Mouse (Mus musculus) hindbrain, embryonic 13.5 days (tissue): ENCODE data around the gene C2cd3. TPM values are rescaled to one million over a fixed set of nuclear protein-coding genes. Genes with fewer than 3 reads are reported as not detected.

ENCODE experiments used
- ATAC-seq: fragments of 200-750 bp; cut with Nextera tagmentation; 2 replicates; pipeline ENCODE4 v1.8.0; 2017; ENCODE audit warnings: moderate TSS enrichment; ENCODE audit not compliant: low FRiP score
- H3K27ac ChIP-seq: fragments of 300-500 bp; sonication (generic); 2 replicates; pipeline ENCODE4 v1.5.1; 2015; ENCODE audit warnings: inconsistent platforms, mild to moderate bottlenecking, moderate library complexity
- H3K27me3 ChIP-seq: fragments of 300-500 bp; sonication (generic); 2 replicates; pipeline ENCODE4 v1.6.1; 2015; ENCODE audit warnings: mild to moderate bottlenecking, inconsistent platforms
- H3K36me3 ChIP-seq: fragments of 300-500 bp; sonication (generic); 2 replicates; pipeline ENCODE4 v1.6.1; 2015; ENCODE audit warnings: mild to moderate bottlenecking, inconsistent platforms
- H3K4me1 ChIP-seq: fragments of 300-500 bp; sonication (generic); replicated peaks from 2 replicates; pipeline ENCODE4 v1.6.1; 2015; ENCODE audit warnings: inconsistent platforms
- H3K4me2 ChIP-seq: fragments of 300-500 bp; sonication (generic); 2 replicates; pipeline ENCODE4 v1.6.1; 2015; ENCODE audit warnings: inconsistent platforms, mild to moderate bottlenecking, moderate library complexity
- H3K4me3 ChIP-seq: fragments of 300-500 bp; sonication (generic); 2 replicates; pipeline ENCODE4 v1.5.1; 2015; ENCODE audit warnings: mild to moderate bottlenecking, inconsistent platforms
- H3K9ac ChIP-seq: fragments of 300-500 bp; sonication (generic); 2 replicates; pipeline ENCODE4 v1.6.1; 2015; ENCODE audit warnings: mild to moderate bottlenecking, inconsistent platforms
- H3K9me3 ChIP-seq: fragments of 300-500 bp; sonication (generic); 2 replicates; pipeline ENCODE4 v1.6.1; 2016; ENCODE audit warnings: inconsistent platforms
- WGBS: fragments of 180-500 bp; shearing (Covaris S2); methylation state at CpG from one replicate; pipeline ENCODE4 v1.1.7; 2015; 5-methylcytosine and 5-hydroxymethylcytosine counted together
- polyA plus RNA-seq: library from polyadenylated mRNA; unstranded; fragments of >200 nt; fragmentation: Nextera tagmentation; extraction: Ambion mirVana; gene quantifications from 2 replicates; pipeline ENCODE4 v1.2.1, GENCODE M21; 2015

Gene C2cd3
- polyA plus RNA-seq, 1 experiment from 2014 or later, result 19.6 TPM

- Histone ChIP-seq H3K36me3 (peaks cover 19% of the 10 kb centered on the region), H3K27ac (peak overlapping the region; percentile 85), H3K4me2 (peak overlapping the region; percentile 58), H3K9ac (peak overlapping the region; percentile 73), H3K4me3 (peak overlapping the region; percentile 80), H3K27me3 (no peaks in the 10 kb centered on the region), H3K9me3 (no peaks in the 10 kb centered on the region), H3K4me1 (peaks cover 35% of the 10 kb centered on the region)
- 8% methylated on average over 17 of the region's 17 CpGs for WGBS
- ATAC-seq, result no peak
Measured at GRCm38 (mm10) chr7:100372452-100372980, 483 bp downstream of the C2cd3 start.

GRCm38 (mm10) chr7:100378257-100378656 lies 6.2 kb downstream of the C2cd3 start:
- Histone ChIP-seq H3K4me3 (no peak overlapping the region), H3K4me2 (no peak overlapping the region), H3K27me3 (no peaks in the 10 kb centered on the region), H3K36me3 (peaks cover 61% of the 10 kb centered on the region), H3K27ac (no peak overlapping the region), H3K4me1 (peaks cover 3% of the 10 kb centered on the region), H3K9ac (no peak overlapping the region), H3K9me3 (no peaks in the 10 kb centered on the region)
- no peak for ATAC-seq
- WGBS, result 86% methylated on average over 2 of the region's 2 CpGs

- Histone ChIP-seq H3K27me3 (no peaks in the 10 kb centered on the region), H3K4me1 (no peaks in the 10 kb centered on the region), H3K4me3 (no peak overlapping the region), H3K4me2 (no peak overlapping the region), H3K9me3 (no peaks in the 10 kb centered on the region), H3K36me3 (peaks cover 54% of the 10 kb centered on the region), H3K27ac (no peak overlapping the region), H3K9ac (no peak overlapping the region)
- ATAC-seq, result no peak
Measured at GRCm38 (mm10) chr7:100381161-100381560, 9.1 kb downstream of the C2cd3 start.

- WGBS, result 91% methylated on average over 2 of the region's 2 CpGs
- no peak for ATAC-seq
- Histone ChIP-seq H3K36me3 (peaks cover 47% of the 10 kb centered on the region), H3K4me1 (no peaks in the 10 kb centered on the region), H3K27me3 (no peaks in the 10 kb centered on the region), H3K9ac (no peak overlapping the region), H3K4me3 (no peak overlapping the region), H3K4me2 (no peak overlapping the region), H3K27ac (no peak overlapping the region), H3K9me3 (no peaks in the 10 kb centered on the region)
Measured at GRCm38 (mm10) chr7:100383207-100383606, 11.2 kb downstream of the C2cd3 start.

- Histone ChIP-seq H3K4me3 (no peak overlapping the region), H3K27ac (no peak overlapping the region), H3K9me3 (no peaks in the 10 kb centered on the region), H3K4me2 (no peak overlapping the region), H3K4me1 (no peaks in the 10 kb centered on the region), H3K36me3 (peaks cover 55% of the 10 kb centered on the region), H3K9ac (no peak overlapping the region), H3K27me3 (no peaks in the 10 kb centered on the region)
- ATAC-seq, result no peak
- WGBS, result 98% methylated on average over 2 of the region's 2 CpGs
Measured at GRCm38 (mm10) chr7:100388174-100388573, 16.1 kb downstream of the C2cd3 start.

- Histone ChIP-seq H3K27ac (no peak overlapping the region), H3K9ac (no peak overlapping the region), H3K4me2 (no peak overlapping the region), H3K36me3 (peaks cover 65% of the 10 kb centered on the region), H3K4me3 (no peak overlapping the region), H3K9me3 (no peaks in the 10 kb centered on the region), H3K27me3 (no peaks in the 10 kb centered on the region), H3K4me1 (no peaks in the 10 kb centered on the region)
- ATAC-seq, result no peak
- WGBS, result 89% methylated on average over 8 of the region's 8 CpGs
Measured at GRCm38 (mm10) chr7:100390166-100390565, 18.1 kb downstream of the C2cd3 start.

GRCm38 (mm10) chr7:100392265-100392664 lies 20.2 kb downstream of the C2cd3 start:
- no peaks in the 10 kb centered on the region for H3K4me1 ChIP-seq
- no peak overlapping the region for H3K4me3 ChIP-seq
- 90% methylated on average over 2 of the region's 2 CpGs for whole genome bisulfite sequencing
- no peak overlapping the region for H3K4me2 ChIP-seq
- no peak for ATAC-seq
- no peaks in the 10 kb centered on the region for H3K27me3 ChIP-seq
- H3K27ac ChIP-seq, result no peak overlapping the region
- H3K9me3 ChIP-seq, result no peaks in the 10 kb centered on the region
- H3K9ac ChIP-seq, result no peak overlapping the region
- H3K36me3 ChIP-seq, result peaks cover 85% of the 10 kb centered on the region

- peaks cover 67% of the 10 kb centered on the region for H3K36me3 ChIP-seq
- ATAC-seq, result no peak
Measured at GRCm38 (mm10) chr7:100399231-100399913, 27.3 kb downstream of the C2cd3 start.

GRCm38 (mm10) chr7:100400899-100401539 lies 29.0 kb downstream of the C2cd3 start:
- no peak overlapping the region for H3K4me3 ChIP-seq
- no peak overlapping the region for H3K27ac ChIP-seq
- H3K4me2 ChIP-seq, result no peak overlapping the region
- H3K9ac ChIP-seq, result no peak overlapping the region
- ATAC-seq, result no peak
- H3K27me3 ChIP-seq, result no peaks in the 10 kb centered on the region
- H3K9me3 ChIP-seq, result no peaks in the 10 kb centered on the region
- peaks cover 64% of the 10 kb centered on the region for H3K36me3 ChIP-seq
- 70% methylated on average over 4 of the region's 4 CpGs for WGBS
- H3K4me1 ChIP-seq, result no peaks in the 10 kb centered on the region

More at GRCm38 (mm10) chr7:100399231-100399913, 27.3 kb downstream of the C2cd3 start:
- Histone ChIP-seq H3K27me3 (no peaks in the 10 kb centered on the region), H3K9me3 (no peaks in the 10 kb centered on the region), H3K9ac (no peak overlapping the region), H3K4me2 (no peak overlapping the region), H3K4me3 (no peak overlapping the region), H3K27ac (no peak overlapping the region), H3K4me1 (no peaks in the 10 kb centered on the region)
- WGBS, result 51% methylated on average over 8 of the region's 8 CpGs

GRCm38 (mm10) chr7:100402715-100403114 lies 30.7 kb downstream of the C2cd3 start:
- H3K4me3 ChIP-seq, result no peak overlapping the region
- H3K36me3 ChIP-seq, result peaks cover 64% of the 10 kb centered on the region
- no peaks in the 10 kb centered on the region for H3K4me1 ChIP-seq
- H3K27ac ChIP-seq, result no peak overlapping the region
- no peak overlapping the region for H3K9ac ChIP-seq
- H3K4me2 ChIP-seq, result no peak overlapping the region
- WGBS, result 71% methylated on average over 4 of the region's 4 CpGs
- no peaks in the 10 kb centered on the region for H3K27me3 ChIP-seq
- no peaks in the 10 kb centered on the region for H3K9me3 ChIP-seq
- no peak for ATAC-seq

GRCm38 (mm10) chr7:100407677-100408076 lies 35.6 kb downstream of the C2cd3 start:
- Histone ChIP-seq H3K27ac (no peak overlapping the region), H3K36me3 (peaks cover 81% of the 10 kb centered on the region)

GRCm38 (mm10) chr7:100408684-100409083 lies 36.7 kb downstream of the C2cd3 start:
- Histone ChIP-seq H3K4me2 (no peak overlapping the region), H3K27ac (no peak overlapping the region), H3K36me3 (peaks cover 82% of the 10 kb centered on the region), H3K9ac (no peak overlapping the region), H3K27me3 (no peaks in the 10 kb centered on the region), H3K4me1 (no peaks in the 10 kb centered on the region), H3K4me3 (no peak overlapping the region), H3K9me3 (no peaks in the 10 kb centered on the region)
- 96% methylated on average over 4 of the region's 4 CpGs for whole genome bisulfite sequencing
- ATAC-seq, result no peak

More at GRCm38 (mm10) chr7:100407677-100408076, 35.6 kb downstream of the C2cd3 start:
- Histone ChIP-seq H3K4me3 (no peak overlapping the region), H3K27me3 (no peaks in the 10 kb centered on the region), H3K9me3 (no peaks in the 10 kb centered on the region), H3K9ac (no peak overlapping the region), H3K4me2 (no peak overlapping the region), H3K4me1 (no peaks in the 10 kb centered on the region)
- WGBS, result 95% methylated on average over 5 of the region's 5 CpGs
- ATAC-seq, result no peak

GRCm38 (mm10) chr7:100425795-100426194 lies 53.8 kb downstream of the C2cd3 start:
- no peak for ATAC-seq
- H3K36me3 ChIP-seq, result peaks cover 81% of the 10 kb centered on the region
- no peak overlapping the region for H3K27ac ChIP-seq
- H3K4me2 ChIP-seq, result no peak overlapping the region
- H3K4me3 ChIP-seq, result no peak overlapping the region
- WGBS, result 75% methylated on average over 3 of the region's 3 CpGs
- H3K9ac ChIP-seq, result no peak overlapping the region
- no peaks in the 10 kb centered on the region for H3K4me1 ChIP-seq
- no peaks in the 10 kb centered on the region for H3K27me3 ChIP-seq
- H3K9me3 ChIP-seq, result no peaks in the 10 kb centered on the region
